Mouse (Mus musculus): ENCODE data around the gene Gga1.

Gga1 gene

GRCm38 (mm10) chr15:78937963-78938362 lies 61.0 kb downstream of the Gga1 start:
- no peak for DNase-seq (ENCODE audit: low spot score)

DNA sequence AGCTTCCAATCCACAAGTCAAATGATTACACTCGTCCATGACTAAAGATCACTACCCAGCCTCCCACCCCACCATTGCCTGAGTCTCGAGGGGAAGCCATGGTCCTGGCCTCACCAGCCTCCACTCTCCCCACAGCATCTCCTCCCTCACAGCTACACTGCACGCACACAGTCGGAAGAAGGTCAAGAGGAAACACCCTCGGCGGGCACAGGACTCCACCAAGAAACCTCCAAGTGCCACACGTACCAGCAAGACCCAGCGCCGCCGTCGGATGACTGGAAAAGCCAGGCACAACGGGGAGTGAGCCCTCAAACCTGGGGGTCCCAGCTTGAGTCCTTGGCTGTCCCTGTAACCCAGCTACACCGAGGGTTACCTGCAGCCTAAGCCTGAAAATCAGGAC lies 63.3 kb downstream of the Gga1 start:
- DNase-seq (ENCODE audit: low spot score) = no peak

- DNase-seq (ENCODE audit: low spot score) = peak; percentile 90
These were observed 65.7 kb downstream of the Gga1 start for GRCm38 (mm10) chr15:78942663-78943062.

Measured in retina, embryonic 14.5 days (tissue).